Mouse (Mus musculus): ENCODE measurements around the gene Gm17268. TPM values are rescaled to one million over a fixed set of nuclear protein-coding genes. Genes with fewer than 3 reads are reported as not detected.

Gene Gm17268
- polyA plus RNA-seq, 1 experiment from 2014 or later = not detected

DNA sequence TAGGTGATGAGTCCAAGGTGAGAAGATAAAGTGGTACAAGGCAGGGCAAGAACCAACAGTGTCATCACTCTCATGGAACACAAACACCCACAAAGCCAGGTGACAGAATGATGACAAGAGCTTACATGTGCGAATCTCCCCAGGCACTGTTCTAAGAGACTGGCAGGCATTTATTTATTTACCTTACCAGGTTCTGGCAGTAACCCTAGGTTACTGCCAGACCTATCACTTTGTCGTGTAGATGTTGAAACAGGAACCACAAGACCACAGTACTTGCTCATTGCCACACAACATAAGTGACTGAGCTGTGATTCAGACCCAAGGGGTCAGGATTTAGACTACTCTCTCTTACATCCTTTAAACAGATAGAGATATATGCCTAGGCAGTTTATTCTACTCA is 23.3 kb downstream of the Gm17268 start:
- Histone ChIP-seq H3K4me1 (replicated peaks; ENCODE audit: control insufficient read depth, insufficient read depth) (no peaks in the 10 kb centered on the region), H3K27ac (replicated peaks) (no peak overlapping the region), H3K4me2 (replicated peaks; ENCODE audit: low read depth) (no peak overlapping the region), H3K36me3 (ENCODE audit: control insufficient read depth, insufficient read depth, low read length) (no peaks in the 10 kb centered on the region), H3K27me3 (ENCODE audit: control insufficient read depth, insufficient read depth, low read length) (no peaks in the 10 kb centered on the region), H3K9ac (ENCODE audit: low read length) (no peak overlapping the region), H3K9me3 (ENCODE audit: control insufficient read depth, low read length) (no peaks in the 10 kb centered on the region), H3K4me3 (ENCODE audit: low read depth, low read length) (no peak overlapping the region)
- ATAC-seq (ENCODE audit: low FRiP score, low TSS enrichment) (no peak), DNase-seq (ENCODE audit: low spot score) (no peak)
- TF ChIP-seq EP300 (optimal IDR thresholded peaks at IDR 0.05) = no peak
- TF ChIP-seq CTCF (IDR thresholded peaks at IDR 0.05; ENCODE audit: low read depth) = no peak
- WGBS = 34% methylated on average over 2 of the region's 2 CpGs

DNA sequence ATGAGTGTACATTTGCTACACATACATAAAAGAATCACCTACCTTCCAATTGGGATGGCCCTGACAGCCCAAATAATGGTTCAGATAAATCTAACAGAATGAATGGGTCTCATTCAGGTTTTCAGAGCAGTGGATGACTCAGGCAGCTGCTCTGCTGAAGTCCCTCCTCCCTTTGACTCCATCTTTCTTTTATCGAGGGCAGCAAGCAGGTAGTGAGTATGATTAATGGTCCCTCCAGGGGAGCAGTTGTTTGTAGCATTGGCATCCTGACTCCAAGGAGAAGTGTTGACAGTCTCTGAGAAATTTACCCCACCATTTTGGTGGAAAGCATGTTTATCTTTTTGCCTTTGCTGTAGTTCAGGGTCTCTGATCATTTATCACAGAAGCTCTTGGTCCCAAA is 24.6 kb downstream of the Gm17268 start:
- Histone ChIP-seq H3K27me3 (ENCODE audit: control insufficient read depth, insufficient read depth, low read length) (no peaks in the 10 kb centered on the region), H3K36me3 (ENCODE audit: control insufficient read depth, insufficient read depth, low read length) (no peaks in the 10 kb centered on the region), H3K27ac (replicated peaks) (no peak overlapping the region), H3K4me2 (replicated peaks; ENCODE audit: low read depth) (no peak overlapping the region), H3K4me3 (ENCODE audit: low read depth, low read length) (no peak overlapping the region), H3K9ac (ENCODE audit: low read length) (no peak overlapping the region), H3K4me1 (replicated peaks; ENCODE audit: control insufficient read depth, insufficient read depth) (no peaks in the 10 kb centered on the region), H3K9me3 (ENCODE audit: control insufficient read depth, low read length) (no peaks in the 10 kb centered on the region)
- TF ChIP-seq EP300 (optimal IDR thresholded peaks at IDR 0.05) (no peak), CTCF (IDR thresholded peaks at IDR 0.05; ENCODE audit: low read depth) (no peak)
- 7% methylated on average over 1 of the region's 1 CpGs for WGBS
- DNase-seq (ENCODE audit: low spot score) (no peak), ATAC-seq (ENCODE audit: low FRiP score, low TSS enrichment) (no peak)

DNA sequence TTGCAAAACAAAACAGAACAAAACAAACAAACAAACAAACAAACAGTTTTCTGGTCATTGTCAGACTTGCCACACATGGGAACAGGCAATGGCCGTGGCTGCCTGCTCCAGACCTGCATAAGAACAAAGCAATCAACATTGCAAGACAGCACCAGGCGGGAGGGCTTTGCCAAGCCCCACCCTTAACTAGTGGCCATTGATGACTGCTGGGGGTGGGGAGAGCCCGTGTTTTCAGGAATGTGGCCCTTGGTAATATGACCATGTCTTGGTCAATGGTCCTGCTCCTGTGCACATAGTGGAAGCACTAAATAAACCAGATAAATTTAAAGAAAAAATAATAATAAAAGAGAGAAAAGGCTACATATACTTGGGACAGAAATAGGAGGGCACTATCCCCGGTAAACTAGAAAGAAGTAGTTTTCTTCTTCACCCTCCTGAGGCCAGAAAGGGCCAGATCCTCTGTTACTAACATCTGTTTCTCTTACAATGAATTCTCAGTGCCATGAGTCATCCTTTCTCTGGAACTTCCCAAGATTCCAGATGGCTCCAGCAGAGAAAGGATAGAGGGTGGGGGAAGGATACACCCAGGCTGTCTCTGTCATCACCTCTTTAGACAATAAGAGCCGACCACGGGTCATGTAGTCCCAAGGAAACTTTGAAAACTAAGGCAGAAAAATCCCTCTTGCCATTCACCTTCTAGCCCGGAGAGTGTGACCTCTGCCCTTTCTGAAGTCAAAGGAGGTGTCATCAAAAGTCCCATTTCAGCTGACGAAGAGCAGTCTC is 26.8 kb downstream of the Gm17268 start:
- TF ChIP-seq EP300 (optimal IDR thresholded peaks at IDR 0.05) (no peak), CTCF (IDR thresholded peaks at IDR 0.05; ENCODE audit: low read depth) (no peak)
- H3K4me3 ChIP-seq (ENCODE audit: low read depth, low read length) = no peak overlapping the region
- ATAC-seq (ENCODE audit: low FRiP score, low TSS enrichment) (no peak), DNase-seq (ENCODE audit: low spot score) (no peak)
- H3K27me3 ChIP-seq (ENCODE audit: control insufficient read depth, insufficient read depth, low read length) = no peaks in the 10 kb centered on the region
- no peak overlapping the region for H3K27ac ChIP-seq (replicated peaks)
- H3K4me1 ChIP-seq (replicated peaks; ENCODE audit: control insufficient read depth, insufficient read depth) = no peaks in the 10 kb centered on the region
- no peak overlapping the region for H3K4me2 ChIP-seq (replicated peaks; ENCODE audit: low read depth)
- H3K9me3 ChIP-seq (ENCODE audit: control insufficient read depth, low read length) = no peaks in the 10 kb centered on the region
- no peak overlapping the region for H3K9ac ChIP-seq (ENCODE audit: low read length)
- WGBS = 50% methylated on average over 8 of the region's 8 CpGs
- H3K36me3 ChIP-seq (ENCODE audit: control insufficient read depth, insufficient read depth, low read length) = no peaks in the 10 kb centered on the region

DNA sequence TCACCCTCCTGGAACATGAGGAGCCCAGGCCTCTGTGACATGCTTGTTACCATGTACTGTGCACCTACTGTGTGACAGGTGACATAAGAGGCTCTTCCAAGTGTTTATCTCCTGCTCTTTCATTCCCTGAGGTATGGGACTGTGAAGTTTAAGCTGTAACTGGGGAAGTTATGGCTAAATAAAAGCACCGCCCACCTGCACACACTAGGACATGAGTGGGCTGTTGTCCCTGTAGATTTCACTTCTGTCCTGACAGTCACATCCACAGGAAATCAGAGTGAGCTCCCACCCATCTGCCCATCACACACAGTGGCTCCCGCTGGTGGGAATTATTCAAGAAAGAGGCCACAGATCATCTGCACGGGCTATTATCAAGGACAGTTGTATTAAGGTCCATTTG is 28.2 kb downstream of the Gm17268 start:
- Histone ChIP-seq H3K4me2 (replicated peaks; ENCODE audit: low read depth) (no peak overlapping the region), H3K4me3 (ENCODE audit: low read depth, low read length) (no peak overlapping the region), H3K36me3 (ENCODE audit: control insufficient read depth, insufficient read depth, low read length) (no peaks in the 10 kb centered on the region), H3K4me1 (replicated peaks; ENCODE audit: control insufficient read depth, insufficient read depth) (no peaks in the 10 kb centered on the region), H3K27ac (replicated peaks) (no peak overlapping the region), H3K9ac (ENCODE audit: low read length) (no peak overlapping the region), H3K9me3 (ENCODE audit: control insufficient read depth, low read length) (no peaks in the 10 kb centered on the region), H3K27me3 (ENCODE audit: control insufficient read depth, insufficient read depth, low read length) (no peaks in the 10 kb centered on the region)
- TF ChIP-seq CTCF (IDR thresholded peaks at IDR 0.05; ENCODE audit: low read depth) (no peak), EP300 (optimal IDR thresholded peaks at IDR 0.05) (no peak)
- WGBS = 89% methylated on average over 3 of the region's 3 CpGs
- DNase-seq (ENCODE audit: low spot score) (no peak), ATAC-seq (ENCODE audit: low FRiP score, low TSS enrichment) (no peak)

DNA sequence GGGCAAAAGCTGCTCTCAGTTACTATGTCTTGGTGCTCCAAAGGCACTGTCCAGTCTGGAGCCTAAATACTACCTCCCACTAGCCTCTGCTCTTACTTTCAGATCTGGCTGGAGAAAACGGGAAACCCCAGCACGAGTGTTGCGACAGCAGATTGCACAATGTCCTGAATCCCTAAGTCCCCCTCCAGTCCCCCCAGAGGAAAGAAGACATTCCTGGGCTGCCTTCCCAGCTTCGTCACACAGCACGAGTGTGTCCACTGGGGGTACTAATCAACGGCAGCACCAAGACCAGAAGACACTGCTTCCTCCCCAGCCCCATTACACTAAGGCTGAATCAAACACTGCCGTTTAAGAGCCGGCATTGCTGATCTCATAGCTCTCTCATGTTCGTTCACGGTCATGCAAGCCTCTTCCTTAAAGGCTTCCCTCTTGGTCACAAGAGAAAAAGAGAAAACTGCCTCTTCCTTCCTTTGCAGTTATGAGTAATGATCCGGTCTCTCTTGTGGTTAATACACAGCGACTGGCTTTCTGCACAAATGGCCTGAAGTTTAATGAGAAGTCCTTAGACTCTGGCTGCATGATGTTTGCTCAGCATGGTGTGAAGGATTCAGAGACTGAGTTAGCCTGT is 31.5 kb downstream of the Gm17268 start:
- H3K4me3 ChIP-seq (ENCODE audit: low read depth, low read length) = no peak overlapping the region
- H3K27ac ChIP-seq (replicated peaks) = no peak overlapping the region
- H3K9ac ChIP-seq (ENCODE audit: low read length) = no peak overlapping the region
- DNase-seq (ENCODE audit: low spot score) = peak; percentile 18
- no peaks in the 10 kb centered on the region for H3K36me3 ChIP-seq (ENCODE audit: control insufficient read depth, insufficient read depth, low read length)
- 47% methylated on average over 12 of the region's 12 CpGs for WGBS
- peak; percentile 64; the same call in 1 of the 2 replicates for ATAC-seq (ENCODE audit: low FRiP score, low TSS enrichment)
- H3K4me1 ChIP-seq (replicated peaks; ENCODE audit: control insufficient read depth, insufficient read depth) = no peaks in the 10 kb centered on the region
- H3K9me3 ChIP-seq (ENCODE audit: control insufficient read depth, low read length) = no peaks in the 10 kb centered on the region
- no peak overlapping the region; the same call in 1 of the 2 replicates for H3K4me2 ChIP-seq (replicated peaks; ENCODE audit: low read depth)
- H3K27me3 ChIP-seq (ENCODE audit: control insufficient read depth, insufficient read depth, low read length) = no peaks in the 10 kb centered on the region
- TF ChIP-seq EP300 (optimal IDR thresholded peaks at IDR 0.05) (no peak), CTCF (IDR thresholded peaks at IDR 0.05; ENCODE audit: low read depth) (no peak; the same call in 1 of the 2 replicates)

DNA sequence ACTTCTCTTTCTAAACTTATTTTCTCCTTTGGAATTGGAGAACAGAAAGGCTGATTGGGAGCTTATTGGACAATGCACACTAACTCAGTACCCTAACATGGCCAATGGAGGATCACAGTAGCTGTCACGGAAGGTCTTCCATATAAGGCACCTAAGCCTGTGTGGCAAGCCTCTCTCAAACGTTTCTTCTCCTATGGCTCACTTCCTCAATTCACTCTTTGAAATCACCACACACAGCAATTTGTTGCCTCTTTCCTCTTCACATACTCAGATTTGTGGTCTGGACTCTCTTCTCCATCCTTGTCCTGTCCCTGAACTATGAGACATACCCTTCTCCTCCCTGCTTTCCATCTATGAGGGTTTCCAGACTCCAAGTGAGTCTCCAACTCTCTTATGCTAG is 33.6 kb downstream of the Gm17268 start:
- Histone ChIP-seq H3K4me3 (ENCODE audit: low read depth, low read length) (no peak overlapping the region), H3K27me3 (ENCODE audit: control insufficient read depth, insufficient read depth, low read length) (no peaks in the 10 kb centered on the region), H3K9me3 (ENCODE audit: control insufficient read depth, low read length) (no peaks in the 10 kb centered on the region), H3K9ac (ENCODE audit: low read length) (no peak overlapping the region), H3K4me1 (replicated peaks; ENCODE audit: control insufficient read depth, insufficient read depth) (no peaks in the 10 kb centered on the region), H3K27ac (replicated peaks) (no peak overlapping the region), H3K4me2 (replicated peaks; ENCODE audit: low read depth) (no peak overlapping the region), H3K36me3 (ENCODE audit: control insufficient read depth, insufficient read depth, low read length) (no peaks in the 10 kb centered on the region)
- DNase-seq (ENCODE audit: low spot score) (no peak), ATAC-seq (ENCODE audit: low FRiP score, low TSS enrichment) (no peak)
- TF ChIP-seq CTCF (IDR thresholded peaks at IDR 0.05; ENCODE audit: low read depth) (no peak), EP300 (optimal IDR thresholded peaks at IDR 0.05) (no peak)
- 67% methylated on average over 2 of the region's 2 CpGs for WGBS

Measured in stomach, postnatal 0 days (tissue).